Mouse (Mus musculus) bone marrow, adult 2 months (tissue): ENCODE results near the gene Acsf2.

ENCODE experiments used
- CTCF ChIP-seq: fragments of 200-500 bp; IDR thresholded peaks from 2 replicates; pipeline ENCODE4 v1.5.1; 2011; ENCODE audit warnings: low read length, control low read depth; ENCODE audit not compliant: control insufficient read depth, insufficient read depth
- POLR2A ChIP-seq: fragments of 200-500 bp; IDR thresholded peaks from 2 replicates; pipeline ENCODE4 v1.6.1; 2011; ENCODE audit warnings: low read depth, mild to moderate bottlenecking, control low read depth, low read length, borderline replicate concordance; ENCODE audit not compliant: control insufficient read depth

GRCm38 (mm10) chr11:94544422-94544821 is 57.2 kb downstream of the Acsf2 start:
- no peak for TF ChIP-seq CTCF
- TF ChIP-seq POLR2A = no peak
